Mouse (Mus musculus) WW6 (cell line): Measurements from ENCODE around the gene Crct1.

ENCODE experiments used
- DNase-seq: peaks from one replicate; pipeline ENCODE4 v3.0.0-alpha.2; 2013; ENCODE audit warnings: low read depth, low spot score

Crct1 gene

DNA sequence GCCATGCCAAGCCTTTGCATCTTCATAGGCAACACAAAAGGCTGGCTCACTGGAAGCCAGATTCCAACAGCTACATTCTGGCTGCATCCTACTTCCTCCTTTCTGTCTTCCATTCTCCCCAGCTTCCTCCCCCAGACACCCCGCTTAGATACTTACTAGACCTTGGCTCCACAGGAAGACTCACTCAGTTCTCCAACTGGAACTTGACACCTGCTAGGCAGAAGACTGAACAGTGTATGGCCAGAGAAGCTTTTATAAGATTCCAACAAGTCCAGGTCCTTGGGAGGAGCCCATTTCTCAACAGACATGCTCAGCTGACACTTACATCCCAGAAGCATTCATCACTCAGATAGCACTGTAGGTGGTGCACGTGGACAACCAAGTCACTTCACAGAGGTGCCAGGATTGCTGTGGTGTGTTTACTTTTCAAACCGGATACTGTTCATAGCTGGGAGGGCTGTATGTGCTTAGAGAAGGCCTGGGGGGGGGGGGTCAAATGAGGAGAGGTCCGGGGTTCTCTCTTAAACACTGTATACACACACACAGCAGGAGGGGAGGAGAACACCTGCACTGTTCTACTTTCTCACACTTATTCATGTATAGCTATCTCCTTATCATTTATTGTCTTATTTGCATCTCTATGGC, at the start of gene Crct1:
Crct1 (minus strand) TSS at position 228 of the 645 bp plus-strand sequence.
- no peak for DNase-seq

DNA sequence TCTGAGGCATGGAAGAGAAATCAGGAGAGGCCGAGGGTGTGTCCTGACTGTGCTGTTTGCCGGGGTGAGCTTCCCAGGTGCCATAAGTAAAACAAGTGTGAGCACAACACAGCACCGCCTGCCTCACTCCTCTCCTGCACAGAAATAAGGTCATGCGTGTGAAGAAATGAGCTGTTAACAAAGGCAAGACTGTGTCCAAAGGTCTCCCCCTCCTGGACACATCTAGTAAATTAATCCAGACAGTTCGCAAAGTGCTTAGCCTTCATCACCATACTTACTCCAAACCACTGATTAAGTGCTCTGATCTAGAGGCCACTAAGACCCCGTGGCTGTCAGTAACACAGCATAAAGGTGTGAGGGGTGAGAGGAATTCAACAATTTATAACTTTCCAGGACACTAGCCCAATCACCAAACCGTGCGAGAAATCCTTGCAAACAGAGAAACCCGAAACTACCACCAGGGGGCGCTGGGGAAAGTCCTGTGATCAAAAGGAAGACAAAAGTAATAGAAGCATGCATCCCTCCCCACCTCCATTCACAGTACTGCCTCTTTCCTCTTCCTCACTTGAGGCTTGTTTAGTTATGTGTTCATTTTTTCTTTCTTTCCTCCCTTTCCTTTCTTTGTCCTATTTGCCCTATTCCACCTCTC, 37.5 kb upstream of the Crct1 start:
- DNase-seq: peak; percentile 11

DNA sequence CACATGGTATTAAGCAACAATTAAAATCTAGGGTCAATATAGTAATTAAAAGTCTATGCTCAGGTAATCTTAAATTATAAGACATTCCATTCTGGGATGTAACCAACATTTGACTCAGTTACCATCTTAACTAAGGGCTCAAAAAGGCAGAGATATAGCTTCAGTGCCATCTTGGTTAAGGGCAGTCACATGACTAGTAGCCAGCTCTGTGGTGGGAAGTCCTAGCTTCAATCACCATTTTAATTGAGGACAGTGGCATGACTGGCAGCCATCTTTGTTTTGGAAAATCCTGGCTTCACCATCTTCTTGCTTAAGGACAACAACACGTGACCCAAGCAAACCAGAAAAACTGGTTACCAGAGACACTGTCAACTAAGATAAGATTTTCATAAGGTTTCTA, 34.7 kb upstream of the Crct1 start:
- no peak for DNase-seq

DNA sequence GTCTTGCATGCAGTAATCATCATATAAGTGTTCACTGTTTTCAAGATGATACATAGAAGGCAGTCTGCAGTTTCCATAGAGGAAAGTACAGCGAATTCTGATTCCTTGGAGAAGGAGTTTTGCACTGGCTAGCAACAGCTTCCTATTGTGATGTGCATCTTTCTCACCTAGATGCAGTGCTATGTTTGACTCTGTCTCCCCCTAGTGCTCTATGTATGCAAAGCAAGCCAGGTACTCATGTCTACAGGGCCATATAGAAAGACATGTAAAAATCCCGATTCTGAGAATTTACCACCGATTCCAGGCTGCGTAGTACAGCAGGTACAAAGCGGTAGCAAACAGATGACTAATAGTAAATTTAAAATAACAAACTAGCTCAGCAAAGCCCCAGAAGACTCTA, 16.0 kb upstream of the Crct1 start:
- DNase-seq: peak; percentile 39

DNA sequence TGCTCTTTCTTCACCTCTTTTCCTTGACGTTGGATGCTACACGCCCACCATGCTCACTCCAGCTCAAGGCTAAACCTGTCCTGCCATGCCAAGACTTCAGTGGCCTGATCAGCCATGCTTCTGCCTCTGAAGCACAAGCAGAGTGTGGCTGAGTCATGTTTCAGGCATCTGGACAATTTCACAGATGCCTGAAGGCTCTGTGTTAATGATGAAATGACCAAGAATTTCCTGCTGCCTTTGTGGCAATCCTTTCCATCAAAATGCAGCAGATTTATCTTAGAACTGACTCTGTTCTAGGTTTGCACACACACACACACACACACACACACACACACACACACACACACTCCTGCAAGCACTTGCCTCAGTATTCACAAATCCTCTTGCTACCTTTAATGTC, 10.0 kb upstream of the Crct1 start:
- no peak for DNase-seq

DNA sequence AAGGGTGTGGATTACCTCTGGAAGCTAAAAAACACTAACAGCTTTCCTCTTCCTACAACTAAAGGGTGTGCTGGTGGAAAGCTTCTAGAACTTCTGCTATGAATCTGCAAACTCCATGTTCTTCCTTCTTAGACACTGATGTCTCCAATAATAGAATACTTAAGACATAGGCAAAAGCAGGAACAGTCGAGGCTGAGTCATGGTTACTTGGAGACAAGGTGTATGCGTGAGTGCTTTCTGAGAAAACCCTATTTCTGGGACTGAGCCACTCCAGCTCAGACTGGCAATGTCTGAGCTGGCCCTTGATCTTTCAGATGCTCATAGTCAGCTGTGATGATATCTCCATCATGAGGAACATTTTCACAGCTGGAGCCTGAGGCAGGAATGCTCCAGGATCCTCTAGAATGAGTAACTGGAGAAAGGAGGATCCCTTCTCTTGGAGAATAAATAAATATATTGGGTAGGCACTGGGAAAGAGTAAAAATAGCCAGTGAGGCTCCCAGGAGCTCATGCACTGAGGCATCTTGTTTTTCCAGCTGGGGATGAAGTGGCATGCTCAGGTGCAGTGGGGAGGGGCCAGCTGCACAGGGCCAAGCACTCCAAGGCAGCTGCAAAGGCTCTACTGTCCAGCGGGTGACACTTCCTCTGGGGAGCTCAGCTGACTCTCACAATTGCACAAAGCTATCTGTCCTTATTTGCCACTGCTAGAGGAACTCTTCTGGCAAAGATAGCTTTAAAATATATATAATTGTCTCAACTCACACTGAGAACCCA, 8.1 kb upstream of the Crct1 start:
- no peak for DNase-seq

DNA sequence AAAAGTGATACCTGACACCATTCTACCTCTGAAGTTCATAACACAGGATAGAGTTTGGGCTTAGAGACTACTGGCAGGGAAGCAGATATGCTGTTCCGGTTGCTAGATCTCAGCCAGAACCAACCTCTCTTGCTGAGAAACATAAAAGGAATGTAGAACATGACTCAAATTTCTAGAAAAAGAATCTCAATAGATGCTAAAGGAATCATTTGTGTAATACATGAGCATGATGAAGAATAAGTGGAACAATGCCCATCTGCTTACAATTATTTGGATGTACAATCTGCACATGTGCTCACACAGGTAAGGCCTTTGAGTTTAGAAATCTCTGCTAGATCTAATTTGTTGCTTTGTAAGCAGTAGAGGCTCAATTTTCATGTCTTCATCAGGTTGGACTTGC, 5.7 kb upstream of the Crct1 start:
- DNase-seq: no peak

DNA sequence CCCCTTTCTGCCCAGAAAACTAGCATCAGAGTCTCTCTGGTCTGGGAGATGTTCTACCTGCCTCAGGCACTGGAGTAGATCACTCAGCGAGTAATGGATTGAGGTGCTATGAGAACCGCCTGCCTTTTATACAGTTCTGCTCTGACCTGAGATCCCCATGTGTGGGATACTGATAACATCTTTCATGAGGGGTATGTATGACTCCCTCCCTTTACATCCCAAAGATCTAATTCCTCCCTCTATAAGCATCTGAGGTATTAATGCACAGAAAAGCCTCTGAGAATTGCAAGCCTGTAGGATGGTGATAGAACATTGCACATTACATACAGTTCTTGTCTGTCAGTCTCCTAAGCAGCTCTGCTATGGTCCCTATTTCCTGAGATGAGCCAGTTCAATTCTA, 3.5 kb upstream of the Crct1 start, which contains the start of gene Lce1m:
Lce1m (minus strand) TSS at position 101 of the 400 bp plus-strand sequence.
- DNase-seq: no peak

DNA sequence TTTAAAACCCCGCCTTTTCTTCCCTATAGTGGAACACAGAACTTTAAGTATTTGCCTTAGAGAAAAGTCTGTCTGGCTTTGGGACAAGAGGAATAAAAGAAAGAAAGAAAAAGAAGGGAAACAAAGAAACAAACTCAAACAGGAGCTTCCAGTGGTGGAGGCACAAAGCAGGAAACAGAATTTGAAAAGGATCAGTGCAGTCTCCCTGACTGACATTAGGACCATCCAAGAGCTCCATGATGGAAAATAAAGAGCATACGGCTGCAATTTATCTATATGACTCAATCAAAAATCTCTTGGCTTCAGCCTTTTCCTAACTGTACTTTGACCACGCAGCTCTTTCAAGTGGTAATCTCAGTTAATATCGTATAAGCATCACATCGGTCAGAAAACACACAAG, 616 bp downstream of the Crct1 start:
- no peak for DNase-seq

DNA sequence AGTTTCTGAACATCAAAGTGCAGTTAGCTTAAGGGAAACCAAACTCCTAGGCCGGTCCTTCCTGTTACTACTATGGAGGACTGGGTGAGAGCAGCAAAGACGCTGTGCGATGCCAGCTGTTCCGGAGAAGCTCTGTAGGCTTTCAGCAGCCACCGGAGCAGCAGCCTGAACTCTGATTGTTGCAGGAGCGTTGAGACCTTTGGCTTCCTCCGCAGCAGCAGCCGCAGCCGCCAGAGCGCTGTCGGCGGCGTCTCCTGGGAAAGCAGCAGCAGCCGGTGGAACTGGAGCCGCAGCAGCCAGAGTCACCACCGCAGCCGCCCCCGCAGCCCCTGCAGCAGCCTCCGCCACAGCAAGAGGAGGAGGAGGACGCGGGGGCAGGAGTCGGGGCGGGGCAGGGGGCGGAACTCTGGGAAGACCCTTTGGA, 1.1 kb downstream of the Crct1 start:
- DNase-seq: peak; percentile 11

DNA sequence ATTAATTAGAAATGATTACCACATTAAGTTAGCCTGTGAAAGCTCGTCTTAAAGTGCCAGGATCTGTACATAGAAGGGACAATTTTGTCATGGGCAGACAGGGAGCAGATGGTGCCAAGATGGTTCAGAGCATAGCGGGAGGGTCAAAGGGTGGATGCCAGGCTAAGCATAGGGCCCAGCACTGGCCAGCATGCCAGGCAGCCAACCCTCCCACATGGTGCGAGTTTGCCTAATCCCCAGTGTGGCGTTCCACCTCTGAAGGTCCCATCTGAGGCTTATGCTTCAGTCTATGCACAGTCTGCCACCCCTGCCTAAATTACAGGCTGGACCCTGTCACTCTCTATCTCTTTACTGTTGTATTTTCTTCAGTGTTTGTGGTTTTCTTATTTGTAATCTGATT, 12.6 kb downstream of the Crct1 start:
- no peak for DNase-seq

DNA sequence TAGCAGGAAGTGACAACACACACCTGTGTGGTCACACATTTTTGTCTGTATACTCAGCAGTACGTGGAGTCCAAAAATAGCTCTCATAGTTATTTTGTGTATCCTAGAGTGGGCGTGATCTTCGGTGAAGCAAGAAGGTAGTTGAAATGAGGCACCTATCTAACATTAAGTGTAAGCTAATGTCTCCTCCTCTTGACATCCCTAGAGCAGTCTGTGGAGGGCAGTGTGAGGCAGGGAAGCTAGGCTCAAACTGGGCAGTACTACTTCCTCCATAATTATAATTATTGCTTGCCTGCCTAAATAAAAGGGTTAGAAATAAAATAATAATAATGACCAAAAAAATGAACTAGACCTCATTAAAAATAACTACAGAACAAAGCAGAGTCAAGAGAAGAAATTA, 14.9 kb downstream of the Crct1 start:
- no peak for DNase-seq

DNA sequence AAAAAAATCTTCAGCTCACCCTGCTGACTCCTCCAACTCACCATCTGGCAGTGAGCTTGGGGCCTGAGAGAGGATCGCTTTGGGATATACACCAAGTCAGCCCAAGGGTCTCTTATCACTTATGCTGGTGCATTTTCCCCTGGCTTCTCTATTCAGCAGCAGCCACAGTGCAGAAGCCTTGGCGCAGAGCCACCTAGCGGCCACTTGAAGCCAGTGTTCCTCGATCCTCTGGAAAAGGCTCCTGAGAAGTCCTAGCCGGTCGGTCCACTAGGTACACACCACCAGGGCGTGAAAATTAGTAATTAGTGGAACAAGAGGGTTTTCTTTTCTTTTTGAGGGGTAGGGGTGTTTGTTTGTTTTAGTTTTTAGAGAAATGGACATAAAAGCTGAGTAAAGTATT, 16.8 kb downstream of the Crct1 start:
- DNase-seq: peak; percentile 36

DNA sequence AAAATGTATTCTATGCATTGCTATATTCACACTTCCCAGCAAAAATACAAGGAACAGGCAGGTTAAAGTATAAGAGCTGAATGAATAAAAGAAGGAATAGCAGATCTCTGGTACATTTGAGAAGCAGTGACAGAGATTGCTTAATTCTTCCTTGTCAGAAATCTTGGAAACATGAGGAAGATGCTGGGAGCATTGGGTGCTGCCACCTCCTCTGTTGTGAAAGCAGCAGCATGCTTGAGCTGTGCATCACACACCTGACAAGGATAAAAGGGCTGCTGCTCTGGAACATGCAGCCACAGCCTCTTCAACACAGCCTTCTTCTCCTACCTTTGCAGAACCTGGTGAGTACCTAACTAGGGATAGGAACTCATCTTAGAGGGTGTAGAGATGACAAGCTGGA, 23.6 kb downstream of the Crct1 start, which contains the start of gene Lce3f:
Lce3f (plus strand) TSS at position 301 of the 400 bp plus-strand sequence.
- DNase-seq: no peak

DNA sequence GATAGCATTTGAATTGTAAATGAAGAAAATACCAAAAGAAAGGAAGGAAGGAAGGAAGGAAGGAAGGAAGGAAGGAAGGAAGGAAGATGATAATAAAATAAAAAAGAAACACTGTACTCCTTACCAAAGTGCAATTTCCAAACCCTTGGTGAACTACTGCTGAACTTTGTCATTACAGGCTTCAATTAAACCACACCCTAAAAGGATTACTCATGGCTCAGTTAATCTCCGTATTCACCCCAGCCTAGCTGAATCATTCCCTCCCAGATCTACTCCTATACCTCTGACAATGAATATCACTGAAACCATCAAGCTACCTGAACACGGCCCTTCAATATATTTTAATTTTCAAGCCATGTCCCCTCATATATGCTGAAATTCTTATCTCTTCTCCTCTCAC, 37.0 kb downstream of the Crct1 start:
- DNase-seq: no peak

DNA sequence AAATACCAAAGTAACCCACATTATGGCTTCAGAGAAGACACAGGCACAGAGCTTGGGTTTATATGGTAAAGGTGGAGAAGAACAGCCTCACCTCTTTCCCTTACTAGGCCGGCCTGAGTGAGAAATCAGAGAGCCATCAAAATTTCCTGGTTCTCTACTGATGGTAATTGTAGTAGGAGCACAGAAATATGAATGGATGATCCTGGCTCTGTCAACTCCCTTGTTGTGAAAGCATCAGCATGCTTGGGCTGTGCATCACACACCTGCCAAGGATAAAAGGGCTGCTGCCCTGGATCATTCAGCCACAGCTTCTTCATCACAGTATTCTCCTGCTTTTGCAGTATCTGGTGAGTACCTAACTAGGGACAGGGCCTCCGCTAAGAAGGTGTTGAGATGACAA, 48.7 kb downstream of the Crct1 start, which contains the start of gene Lce3e:
Lce3e (plus strand) TSS at position 301 of the 400 bp plus-strand sequence.
- no peak for DNase-seq
